Mouse (Mus musculus) MEL (cell line): Measurements from ENCODE around the gene Map3k20. TPM values are rescaled to one million over a fixed set of nuclear protein-coding genes. Genes with fewer than 3 reads are reported as not detected.

Experiments used
- DNase-seq: peaks from one replicate; pipeline ENCODE4 v3.0.0; 2011; ENCODE audit warnings: low read depth, low spot score
- H3K27ac ChIP-seq: 2 replicates; pipeline ENCODE4 v1.5.1; 2012; ENCODE audit warnings: low read depth, mild to moderate bottlenecking, control low read depth, low read length, moderate library complexity; ENCODE audit not compliant: control insufficient read depth
- H3K27me3 ChIP-seq, 2 experiments: fragments of 150-350 bp in 1 of 2; sonication (generic) in 1 of 2; 2 replicates each; pipeline ENCODE4 v1.6.1; 2012; ENCODE audit warnings: low read length in 2 of 2, mild to moderate bottlenecking in 2 of 2, improper control_type of control experiment in 1 of 2, moderate library complexity in 1 of 2; ENCODE audit not compliant: insufficient read depth in 2 of 2, control insufficient read depth in 1 of 2
- H3K36me3 ChIP-seq, 2 experiments: 2 replicates each; pipeline ENCODE4 v1.6.1; 2012 to 2014; ENCODE audit warnings: low read length in 2 of 2, improper control_type of control experiment in 1 of 2, inconsistent platforms in 1 of 2, mild to moderate bottlenecking in 1 of 2; ENCODE audit not compliant: insufficient read depth in 2 of 2, control insufficient read depth in 1 of 2
- H3K4me1 ChIP-seq, 2 experiments: fragments of 150-350 bp in 1 of 2; sonication (generic) in 1 of 2; 2 replicates each; pipeline ENCODE4 v1.6.1; 2012; ENCODE audit warnings: low read length in 2 of 2, improper control_type of control experiment in 1 of 2, mild to moderate bottlenecking in 1 of 2; ENCODE audit not compliant: insufficient read depth in 2 of 2, control insufficient read depth in 1 of 2
- H3K4me3 ChIP-seq, 2 experiments: fragments of 150-350 bp in 1 of 2; sonication (generic) in 1 of 2; 2 replicates each; pipeline ENCODE4 v1.5.1; 2012; ENCODE audit warnings: low read depth in 2 of 2, low read length in 2 of 2, mild to moderate bottlenecking in 2 of 2, moderate library complexity in 2 of 2, control low read depth in 1 of 2, improper control_type of control experiment in 1 of 2; ENCODE audit not compliant: control insufficient read depth in 1 of 2, insufficient read depth in 1 of 2
- H3K79me2 ChIP-seq: 2 replicates; pipeline ENCODE4 v1.6.1; 2012; ENCODE audit warnings: mild to moderate bottlenecking, low read length, moderate library complexity; ENCODE audit not compliant: control insufficient read depth, poor library complexity, insufficient read depth
- H3K9ac ChIP-seq: 2 replicates; pipeline ENCODE4 v1.6.1; 2012; ENCODE audit warnings: low read depth, mild to moderate bottlenecking, control low read depth, low read length, moderate library complexity; ENCODE audit not compliant: control insufficient read depth, poor library complexity, severe bottlenecking
- H3K9me3 ChIP-seq: fragments of 150-350 bp; sonication (generic); replicated peaks from 2 replicates; pipeline ENCODE4 v1.6.1; 2012; ENCODE audit warnings: mild to moderate bottlenecking, low read length, improper control_type of control experiment, moderate library complexity; ENCODE audit not compliant: insufficient read depth
- BHLHE40 ChIP-seq: IDR thresholded peaks from 2 replicates; pipeline ENCODE4 v1.6.1; 2012; ENCODE audit warnings: low read depth, mild to moderate bottlenecking, inconsistent platforms, low read length, improper control_type of control experiment, borderline replicate concordance
- CHD1 ChIP-seq: IDR thresholded peaks from 2 replicates; pipeline ENCODE4 v1.6.1; 2012; ENCODE audit warnings: low read depth, mild to moderate bottlenecking, inconsistent platforms, low read length, improper control_type of control experiment
- CTCF ChIP-seq, 3 experiments: IDR thresholded peaks in 2 of 3; conservative IDR thresholded peaks in 1 of 3; 2 replicates each; pipeline ENCODE4 v1.5.1; 2011 to 2012; ENCODE audit warnings: low read length in 3 of 3, low read depth in 2 of 3, mild to moderate bottlenecking in 2 of 3, improper control_type of control experiment in 1 of 3, inconsistent platforms in 1 of 3, mixed read lengths in 1 of 3, moderate library complexity in 1 of 3; ENCODE audit not compliant: control insufficient read depth in 1 of 3, insufficient read depth in 1 of 3, poor library complexity in 1 of 3, severe bottlenecking in 1 of 3
- GABPA ChIP-seq: IDR thresholded peaks from 2 replicates; pipeline ENCODE4 v1.6.1; 2012; ENCODE audit warnings: low read depth, mild to moderate bottlenecking, inconsistent platforms, low read length, improper control_type of control experiment, moderate library complexity
- KAT2A ChIP-seq: conservative IDR thresholded peaks from 2 replicates; pipeline ENCODE4 v1.6.1; 2012; ENCODE audit warnings: low read depth, low read length, improper control_type of control experiment, inconsistent platforms
- MAFK ChIP-seq: IDR thresholded peaks from 2 replicates; pipeline ENCODE4 v1.6.1; 2011; ENCODE audit warnings: low read depth, mild to moderate bottlenecking, low read length, improper control_type of control experiment, borderline replicate concordance
- MAX ChIP-seq: IDR thresholded peaks from 2 replicates; pipeline ENCODE4 v1.6.1; 2011; ENCODE audit warnings: low read length, improper control_type of control experiment
- MXI1 ChIP-seq: IDR thresholded peaks from 2 replicates; pipeline ENCODE4 v1.6.1; 2011; ENCODE audit warnings: mild to moderate bottlenecking, low read depth, low read length, improper control_type of control experiment
- MYC ChIP-seq: IDR thresholded peaks from 2 replicates; pipeline ENCODE4 v1.6.1; 2011; ENCODE audit warnings: low read depth, mild to moderate bottlenecking, low read length, improper control_type of control experiment, moderate library complexity
- NELFE ChIP-seq: IDR thresholded peaks from 2 replicates; pipeline ENCODE4 v1.6.1; 2011; ENCODE audit warnings: low read depth, low read length, improper control_type of control experiment
- POLR2A ChIP-seq, 2 experiments: IDR thresholded peaks; 2 replicates each; pipeline ENCODE4 v1.6.1; 2011 to 2012; ENCODE audit warnings: low read length in 2 of 2, mild to moderate bottlenecking in 2 of 2, control low read depth in 1 of 2, improper control_type of control experiment in 1 of 2, low read depth in 1 of 2, moderate library complexity in 1 of 2; ENCODE audit not compliant: control insufficient read depth in 1 of 2, insufficient read depth in 1 of 2, poor library complexity in 1 of 2
- RAD21 ChIP-seq: IDR thresholded peaks from 2 replicates; pipeline ENCODE4 v1.6.1; 2011; ENCODE audit warnings: mild to moderate bottlenecking, low read depth, low read length, improper control_type of control experiment
- RCOR1 ChIP-seq: IDR thresholded peaks from 2 replicates; pipeline ENCODE4 v1.6.1; 2012; ENCODE audit warnings: low read depth, mild to moderate bottlenecking, inconsistent platforms, low read length, improper control_type of control experiment
- SIN3A ChIP-seq: IDR thresholded peaks from 2 replicates; pipeline ENCODE4 v1.6.1; 2012; ENCODE audit warnings: low read length, improper control_type of control experiment, inconsistent platforms
- TAL1 ChIP-seq: IDR thresholded peaks from 2 replicates; pipeline ENCODE4 v1.6.1; 2012; ENCODE audit warnings: mild to moderate bottlenecking, inconsistent platforms, low read length, moderate library complexity, mixed read lengths
- TCF12 ChIP-seq: IDR thresholded peaks from 2 replicates; pipeline ENCODE4 v1.6.1; 2014; ENCODE audit warnings: low read depth, mild to moderate bottlenecking, inconsistent platforms, low read length, improper control_type of control experiment, moderate library complexity
- UBTF ChIP-seq: IDR thresholded peaks from 2 replicates; pipeline ENCODE4 v1.6.1; 2012; ENCODE audit warnings: low read depth, mild to moderate bottlenecking, inconsistent platforms, low read length, improper control_type of control experiment, moderate library complexity, borderline replicate concordance; ENCODE audit not compliant: insufficient read depth
- ZKSCAN1 ChIP-seq: IDR thresholded peaks from 2 replicates; pipeline ENCODE4 v1.6.1; 2012; ENCODE audit warnings: low read depth, mild to moderate bottlenecking, inconsistent platforms, low read length, improper control_type of control experiment, moderate library complexity
- polyA plus RNA-seq, 2 experiments: library from polyadenylated mRNA; stranded (reverse) in 1 of 2; unstranded in 1 of 2; fragments of >175 nt in 1 of 2; fragments of >200 nt in 1 of 2; gene quantifications; 2 replicates each; pipeline versions ENCODE4 v1.2.1 to v1.2.4; 2012; ENCODE audit warnings: low replicate concordance in 2 of 2, low read depth in 1 of 2; ENCODE audit not compliant: insufficient read length in 2 of 2, insufficient read depth in 1 of 2, missing spikeins in 1 of 2
- total RNA-seq: library from RNA; depleted of rRNA; stranded (reverse); fragments of 300-350 nt; gene quantifications from 2 replicates; pipeline ENCODE4 v1.2.3, GENCODE M21; 2012

Map3k20 gene
- total and polyA plus RNA-seq, 3 experiments, result 7.4 to 9.6 TPM; not detected in 1

DNA sequence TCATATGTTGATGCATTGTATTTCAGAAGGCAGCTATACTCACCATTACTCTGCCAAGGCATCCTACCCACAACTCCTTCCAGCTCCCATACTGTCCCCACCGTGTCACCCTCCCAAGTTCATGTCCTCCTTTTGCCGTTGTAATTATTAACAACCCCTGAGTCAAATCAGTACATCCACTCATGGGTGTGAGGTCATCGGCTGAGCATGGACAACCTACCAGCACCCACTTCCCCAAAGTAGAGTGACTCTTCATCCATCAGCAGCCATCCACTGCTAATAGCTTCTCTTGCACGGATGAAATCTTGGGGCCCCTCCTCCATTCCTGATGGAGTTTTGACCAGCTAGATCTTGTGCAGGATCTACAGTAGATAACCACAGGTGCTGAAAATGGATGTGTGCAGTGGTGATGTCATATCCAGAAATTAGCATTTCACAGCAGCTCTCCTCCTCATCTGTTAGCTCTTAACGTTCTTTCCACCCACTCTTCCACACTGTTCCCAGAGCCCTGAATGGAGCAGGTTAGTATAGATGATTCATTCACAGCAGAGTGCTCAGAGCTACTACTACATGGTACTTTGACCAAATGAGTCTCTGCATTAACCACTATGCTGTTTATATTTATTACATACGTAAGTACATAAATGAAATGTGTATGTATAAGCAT lies 22.5 kb upstream of the Map3k20 start:
- no peak overlapping the region for H3K27ac ChIP-seq
- no peaks in the 10 kb centered on the region for H3K36me3 ChIP-seq
- no peaks in the 10 kb centered on the region for H3K79me2 ChIP-seq
- DNase-seq, result no peak
- H3K9me3 ChIP-seq, result no peaks in the 10 kb centered on the region
- H3K9ac ChIP-seq, result no peak overlapping the region
- TF ChIP-seq ZKSCAN1 (no peak), SIN3A (no peak), TAL1 (no peak), UBTF (no peak), KAT2A (no peak), MAX (no peak), MXI1 (no peak), CHD1 (no peak), MYC (no peak), NELFE (no peak), GABPA (no peak)
- no peak overlapping the region for H3K4me3 ChIP-seq
- H3K4me1 ChIP-seq, result no peaks in the 10 kb centered on the region
- H3K27me3 ChIP-seq, result peaks cover 8 to 15% of the 10 kb centered on the region in 2 experiments

DNA sequence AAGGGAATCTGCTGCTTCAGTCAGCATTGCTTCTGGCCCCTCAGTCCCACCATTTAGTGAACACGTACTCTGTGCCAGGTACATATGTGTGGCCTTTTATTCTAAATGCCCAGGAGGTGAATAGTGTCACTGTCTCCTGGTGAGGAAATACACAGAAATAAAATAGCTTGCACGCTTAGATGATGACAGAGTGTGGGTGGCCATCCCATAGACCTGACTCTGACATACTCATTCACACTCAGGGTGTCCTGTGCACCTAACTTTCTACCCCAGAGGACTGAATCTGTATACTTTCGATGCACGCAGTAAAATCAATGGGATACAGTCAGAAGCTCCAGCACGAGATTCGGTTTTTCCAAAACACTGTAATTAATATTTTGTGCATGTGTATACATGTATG lies 18.0 kb upstream of the Map3k20 start:
- no peaks in the 10 kb centered on the region for H3K79me2 ChIP-seq
- H3K27me3 ChIP-seq, result peaks cover 3 to 7% of the 10 kb centered on the region in 2 experiments; a peak in 3 of 4 replicates
- TF ChIP-seq POLR2A (IDR thresholded peaks at IDR 0.05; ENCODE audit: control insufficient read depth in 1 of 2, insufficient read depth in 1 of 2, low read depth in 1 of 2, low read length in 2 of 2, poor library complexity in 1 of 2), result no peak
- TF ChIP-seq, all 39 proteins: peak for 0
- Histone ChIP-seq H3K9me3 (no peaks in the 10 kb centered on the region), H3K36me3 (no peaks in the 10 kb centered on the region), H3K27ac (no peak overlapping the region), H3K4me3 (no peak overlapping the region), H3K9ac (no peak overlapping the region), H3K4me1 (no peaks in the 10 kb centered on the region)
- DNase-seq, result no peak

DNA sequence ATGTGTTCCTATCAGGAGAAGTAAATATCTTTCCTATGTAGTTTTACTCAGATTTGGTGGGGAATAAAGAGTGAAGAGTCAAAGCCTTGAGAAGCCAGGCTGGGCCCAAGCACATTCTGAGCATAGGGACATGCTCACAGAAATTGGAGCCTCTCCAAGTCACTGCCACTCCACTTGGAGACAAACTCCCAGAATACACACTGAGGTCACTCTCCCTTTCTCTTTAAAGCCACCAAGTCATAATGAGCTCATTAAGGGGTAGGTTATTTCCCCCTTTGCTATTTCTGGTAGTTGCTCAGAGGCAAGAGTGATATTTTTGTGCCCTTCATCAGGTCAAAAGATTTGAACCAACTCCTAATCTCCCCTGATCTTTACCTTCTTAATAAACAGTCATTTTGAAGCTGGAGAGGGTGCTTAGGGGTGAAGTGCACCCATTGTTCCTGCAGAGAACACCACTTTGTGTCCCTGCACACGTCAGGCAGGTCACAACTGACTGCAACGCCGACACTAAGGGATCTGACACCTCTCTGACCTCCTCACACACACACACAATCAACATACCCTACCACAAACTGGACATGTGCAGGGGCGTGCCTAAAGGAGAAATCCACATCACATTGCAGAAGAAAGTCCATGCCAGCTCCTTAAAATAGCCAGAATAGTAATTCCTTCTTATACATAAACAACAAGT lies 15.6 kb upstream of the Map3k20 start:
- H3K9ac ChIP-seq, result no peak overlapping the region
- no peaks in the 10 kb centered on the region for H3K36me3 ChIP-seq
- no peaks in the 10 kb centered on the region for H3K9me3 ChIP-seq
- peaks cover 0 to 3% of the 10 kb centered on the region in 2 experiments; a peak in 3 of 4 replicates for H3K27me3 ChIP-seq
- H3K79me2 ChIP-seq, result no peaks in the 10 kb centered on the region
- H3K4me3 ChIP-seq, result no peak overlapping the region
- DNase-seq, result no peak
- TF ChIP-seq CTCF (IDR thresholded peaks at IDR 0.05 in 2 of 3, conservative IDR thresholded peaks at IDR 0.05 in 1 of 3; ENCODE audit: control insufficient read depth in 1 of 3, insufficient read depth in 1 of 3, low read depth in 2 of 3, low read length in 3 of 3, poor library complexity in 1 of 3, severe bottlenecking in 1 of 3) (no peak), RAD21 (no peak), TCF12 (no peak), UBTF (no peak), BHLHE40 (no peak), MAFK (no peak), MAX (no peak), RCOR1 (no peak)
- H3K4me1 ChIP-seq, result no peaks in the 10 kb centered on the region
- no peak overlapping the region for H3K27ac ChIP-seq
